Mouse (Mus musculus) embryonic facial prominence, embryonic 11.5 days (tissue): Measurements from ENCODE around the gene Cldn6. TPM values are rescaled to one million over a fixed set of nuclear protein-coding genes. Genes with fewer than 3 reads are reported as not detected.

Experiments used
- ATAC-seq: fragments of 200-750 bp; cut with Nextera tagmentation; replicated peaks from 2 replicates; pipeline ENCODE4 v1.8.0; 2017; ENCODE audit warnings: low read depth; ENCODE audit not compliant: insufficient number of reproducible peaks, low FRiP score, low TSS enrichment
- DNase-seq: peaks from one replicate; pipeline ENCODE4 v3.0.0-alpha.2; 2015; ENCODE audit warnings: low spot score
- H3K27ac ChIP-seq: fragments of 300-500 bp; sonication (generic); replicated peaks from 2 replicates; pipeline ENCODE4 v1.5.1; 2014; ENCODE audit warnings: mild to moderate bottlenecking, low read depth, low read length, control low read depth
- H3K27me3 ChIP-seq: fragments of 300-500 bp; sonication (generic); 2 replicates; pipeline ENCODE4 v1.6.1; 2014; ENCODE audit warnings: mild to moderate bottlenecking, low read length, moderate library complexity, mixed read lengths; ENCODE audit not compliant: control insufficient read depth, insufficient read depth
- H3K36me3 ChIP-seq: fragments of 300-500 bp; sonication (generic); replicated peaks from 2 replicates; pipeline ENCODE4 v1.6.1; 2014; ENCODE audit warnings: low read depth, mild to moderate bottlenecking, low read length, moderate library complexity, mixed read lengths; ENCODE audit not compliant: control insufficient read depth, insufficient read depth
- H3K4me1 ChIP-seq: fragments of 300-500 bp; sonication (generic); 2 replicates; pipeline ENCODE4 v1.6.1; 2014; ENCODE audit warnings: low read length, mixed read lengths; ENCODE audit not compliant: control insufficient read depth, insufficient read depth
- H3K4me2 ChIP-seq: fragments of 300-500 bp; sonication (generic); 2 replicates; pipeline ENCODE4 v1.6.1; 2014; ENCODE audit warnings: low read depth, mild to moderate bottlenecking, control low read depth, low read length, moderate library complexity
- H3K4me3 ChIP-seq: fragments of 300-500 bp; sonication (generic); 2 replicates; pipeline ENCODE4 v1.5.1; 2014; ENCODE audit warnings: low read depth, low read length, control low read depth
- H3K9ac ChIP-seq: fragments of 300-500 bp; sonication (generic); replicated peaks from 2 replicates; pipeline ENCODE4 v1.6.1; 2014; ENCODE audit warnings: mild to moderate bottlenecking, control low read depth, low read length
- H3K9me3 ChIP-seq: fragments of 300-500 bp; sonication (generic); replicated peaks from 2 replicates; pipeline ENCODE4 v1.6.1; 2016; ENCODE audit warnings: mild to moderate bottlenecking, low read length, inconsistent platforms, mixed read lengths; ENCODE audit not compliant: control insufficient read depth
- WGBS: fragments of 180-500 bp; shearing (Covaris S2); extraction: QIAGEN DNeasy Blood & Tissue Kit; methylation state at CpG from one replicate; pipeline ENCODE4 v1.1.7; 2014; 5-methylcytosine and 5-hydroxymethylcytosine counted together
- polyA plus RNA-seq: library from polyadenylated mRNA; unstranded; fragments of >200 nt; fragmentation: Nextera tagmentation; extraction: Ambion mirVana; gene quantifications from 2 replicates; pipeline ENCODE4 v1.2.1, GENCODE M21; 2014

Cldn6 gene
- polyA plus RNA-seq, 1 experiment from 2014 or later = 48.9 TPM

DNA sequence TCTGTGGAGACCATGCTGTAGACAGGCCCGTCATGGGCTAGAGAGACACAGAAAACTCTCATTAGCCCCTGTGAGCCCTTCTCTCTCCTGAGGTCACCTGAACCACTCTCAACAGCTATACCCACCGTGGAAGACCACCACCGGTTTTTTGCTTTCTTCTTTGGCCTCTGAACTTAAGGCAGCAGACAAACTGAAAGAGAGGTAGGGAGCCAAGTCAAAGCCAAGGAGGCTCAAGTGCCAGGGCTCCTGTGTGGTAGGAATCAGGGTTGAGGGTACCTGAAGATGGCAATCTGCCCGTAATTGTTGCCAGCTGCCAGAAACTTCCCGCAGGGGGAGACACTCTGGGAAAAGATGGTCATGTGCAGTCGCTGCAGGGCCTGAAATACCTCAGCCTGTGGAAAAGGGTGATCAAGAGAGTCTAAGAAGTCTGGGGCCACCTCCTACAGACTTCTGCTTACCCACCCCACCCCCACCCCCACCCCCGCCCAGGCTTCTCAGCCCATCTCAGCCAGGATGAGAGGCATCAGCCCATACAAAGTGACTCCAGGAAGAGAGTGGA is 8.5 kb upstream of the Cldn6 start:
- Histone ChIP-seq H3K4me1 (peaks cover 3% of the 10 kb centered on the region; the same call in 1 of the 2 replicates), H3K27ac (no peak overlapping the region), H3K4me2 (no peak overlapping the region), H3K9me3 (no peaks in the 10 kb centered on the region), H3K27me3 (no peaks in the 10 kb centered on the region), H3K9ac (no peak overlapping the region), H3K36me3 (peaks cover 3% of the 10 kb centered on the region; the same call in 1 of the 2 replicates), H3K4me3 (no peak overlapping the region)
- 80% methylated on average over 7 of the region's 7 CpGs for WGBS
- ATAC-seq (no peak), DNase-seq (no peak)

DNA sequence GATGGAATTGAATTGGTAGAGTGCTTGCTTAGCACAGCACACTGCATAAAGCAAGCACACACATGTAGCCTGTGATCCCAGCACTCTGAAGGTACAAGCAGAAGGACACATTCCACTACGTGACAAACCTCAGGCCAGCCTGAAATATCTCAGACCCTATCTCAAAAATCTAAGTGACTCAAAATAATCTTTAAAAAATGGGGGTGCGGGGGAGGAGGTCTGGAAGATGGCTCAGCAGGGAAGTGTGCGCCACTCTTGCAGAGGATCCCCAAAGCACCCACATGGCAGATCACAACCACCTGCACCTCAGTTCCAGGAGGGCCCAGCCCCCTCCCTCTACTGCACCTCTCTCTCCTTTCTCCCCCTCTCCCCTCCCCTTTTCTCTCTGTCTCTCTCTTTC is 7.5 kb upstream of the Cldn6 start:
- WGBS = 82% methylated on average over 3 of the region's 3 CpGs
- ATAC-seq = no peak

DNA sequence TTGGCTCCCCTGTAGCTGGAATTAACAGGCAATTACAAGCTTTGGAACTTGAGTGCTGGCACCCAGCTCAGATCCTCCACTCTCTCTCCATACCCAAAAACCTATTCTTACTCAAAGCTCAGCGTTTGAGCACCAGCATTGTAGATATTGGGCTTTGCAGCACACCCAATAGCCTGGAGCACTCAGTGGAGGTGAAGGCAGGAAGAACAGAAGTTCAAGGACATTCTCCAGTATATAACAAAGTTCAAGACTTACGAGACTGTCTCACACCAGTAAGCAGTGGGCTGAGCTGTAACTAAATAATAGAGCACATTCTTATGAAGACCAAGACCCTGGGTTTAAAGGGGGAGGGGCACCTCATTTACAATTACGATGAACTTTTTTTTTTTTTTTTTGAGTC is 6.3 kb upstream of the Cldn6 start:
- Histone ChIP-seq H3K36me3 (peaks cover 3% of the 10 kb centered on the region; the same call in 1 of the 2 replicates), H3K4me1 (peaks cover 3% of the 10 kb centered on the region; the same call in 1 of the 2 replicates), H3K9me3 (no peaks in the 10 kb centered on the region), H3K9ac (no peak overlapping the region), H3K27ac (no peak overlapping the region), H3K27me3 (0 out of 2 replicates have a peak, but pooled peaks cover 2% of the 10 kb centered on the region), H3K4me3 (peak overlapping the region; percentile 65; the same call in 1 of the 2 replicates), H3K4me2 (peak overlapping the region; percentile 74; the same call in 1 of the 2 replicates)
- ATAC-seq (no peak), DNase-seq (no peak)
- 66% methylated on average over 3 of the region's 3 CpGs for WGBS

More for the DNA sequence above, 7.5 kb upstream of the Cldn6 start:
- H3K4me2 ChIP-seq = no peak overlapping the region
- H3K4me1 ChIP-seq = peaks cover 3% of the 10 kb centered on the region; the same call in 1 of the 2 replicates
- peaks cover 3% of the 10 kb centered on the region; the same call in 1 of the 2 replicates for H3K36me3 ChIP-seq
- DNase-seq = no peak
- H3K27ac ChIP-seq = no peak overlapping the region
- H3K27me3 ChIP-seq = no peaks in the 10 kb centered on the region
- H3K9me3 ChIP-seq = no peaks in the 10 kb centered on the region
- no peak overlapping the region for H3K9ac ChIP-seq
- H3K4me3 ChIP-seq = no peak overlapping the region

GRCm38 (mm10) chr17:23673424-23674073 is 5.5 kb upstream of the Cldn6 start, which contains the start of the genes Hcfc1r1 and Thoc6:
TSS of gene Hcfc1r1 (plus strand) at chr17:23673596.
TSS of gene Thoc6 (minus strand) at chr17:23673882.
- H3K9me3 ChIP-seq = no peaks in the 10 kb centered on the region
- peak within 1 kb of the TSS; percentile 69 for H3K9ac ChIP-seq
- H3K4me2 ChIP-seq = peak within 1 kb of the TSS; percentile 74
- peak; percentile 95 for DNase-seq
- H3K36me3 ChIP-seq = peaks cover 3% of the 10 kb centered on the region; the same call in 1 of the 2 replicates
- under 1% methylated on average over 45 of the region's 45 CpGs for WGBS
- peak; percentile 93 for ATAC-seq
- H3K4me3 ChIP-seq = peak within 1 kb of the TSS; percentile 65
- H3K4me1 ChIP-seq = peaks cover 3% of the 10 kb centered on the region; the same call in 1 of the 2 replicates
- 0 out of 2 replicates have a peak, but pooled peaks cover 2% of the 10 kb centered on the region for H3K27me3 ChIP-seq
- peak within 1 kb of the TSS; percentile 67 for H3K27ac ChIP-seq

DNA sequence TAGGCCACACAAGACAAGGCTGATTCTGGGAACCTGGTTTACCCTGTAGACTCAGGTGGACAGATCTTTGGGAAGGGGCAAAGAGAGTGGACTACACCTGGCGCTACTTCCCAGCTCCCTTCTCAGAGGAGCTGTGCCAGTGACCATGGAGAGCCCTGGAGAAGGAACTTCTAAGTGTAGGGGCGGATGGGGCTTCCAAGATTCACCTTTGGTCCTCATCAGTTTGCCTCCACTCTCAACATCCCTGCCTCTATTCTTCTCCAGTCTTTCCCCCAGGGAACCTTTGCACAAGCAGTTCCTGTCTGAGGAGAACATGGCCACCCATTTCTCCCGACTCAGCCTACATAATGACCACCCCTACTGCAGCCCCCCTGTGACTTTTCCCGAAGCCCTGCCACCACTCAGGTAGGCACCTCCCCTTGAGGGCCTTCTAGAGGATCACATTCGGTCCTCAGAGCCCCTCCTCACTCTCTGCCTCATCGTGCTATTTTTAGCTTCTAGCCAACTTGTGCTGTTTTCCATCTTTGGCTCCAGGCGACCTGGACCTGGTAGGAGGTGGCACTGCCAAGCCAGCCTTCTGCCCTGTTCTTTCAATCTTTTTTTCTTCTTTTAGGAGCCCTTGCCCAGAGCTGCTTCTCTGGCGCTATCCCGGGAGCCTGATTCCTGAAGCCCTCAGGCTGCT is 4.6 kb upstream of the Cldn6 start:
- H3K27ac ChIP-seq = no peak overlapping the region
- H3K9me3 ChIP-seq = no peaks in the 10 kb centered on the region
- peaks cover 11% of the 10 kb centered on the region for H3K27me3 ChIP-seq
- peaks cover 3% of the 10 kb centered on the region; the same call in 1 of the 2 replicates for H3K36me3 ChIP-seq
- peak overlapping the region; percentile 74 for H3K4me2 ChIP-seq
- H3K4me3 ChIP-seq = peak overlapping the region; percentile 65
- peaks cover 3% of the 10 kb centered on the region; the same call in 1 of the 2 replicates for H3K4me1 ChIP-seq
- H3K9ac ChIP-seq = peak overlapping the region; percentile 52
- no peak for DNase-seq
- 38% methylated on average over 9 of the region's 9 CpGs for WGBS
- ATAC-seq = no peak

- Histone ChIP-seq H3K27ac (no peak overlapping the region), H3K9me3 (no peaks in the 10 kb centered on the region), H3K4me1 (peaks cover 3% of the 10 kb centered on the region; the same call in 1 of the 2 replicates), H3K27me3 (peaks cover 18% of the 10 kb centered on the region), H3K36me3 (no peaks in the 10 kb centered on the region), H3K9ac (no peak overlapping the region), H3K4me2 (no peak overlapping the region), H3K4me3 (no peak overlapping the region)
- no peak for ATAC-seq
- no peak for DNase-seq
- WGBS = 50% methylated on average over 5 of the region's 5 CpGs
These were observed 3.9 kb upstream of the Cldn6 start for GRCm38 (mm10) chr17:23675127-23675526.

GRCm38 (mm10) chr17:23675564-23676281 is 3.3 kb upstream of the Cldn6 start:
- Histone ChIP-seq H3K4me3 (peak overlapping the region; percentile 44), H3K36me3 (no peaks in the 10 kb centered on the region), H3K27me3 (peaks cover 24% of the 10 kb centered on the region), H3K27ac (no peak overlapping the region), H3K9ac (no peak overlapping the region), H3K9me3 (no peaks in the 10 kb centered on the region), H3K4me1 (peaks cover 3% of the 10 kb centered on the region; the same call in 1 of the 2 replicates), H3K4me2 (peak overlapping the region; percentile 92)
- ATAC-seq (no peak), DNase-seq (no peak)
- 12% methylated on average over 15 of the region's 15 CpGs for WGBS
